Mouse (Mus musculus) ES-CJ7 (cell line): Measurements from ENCODE around the gene Dmd.
A peak's percentile ranks its signal among the peaks of the same experiment; 100 is the strongest.

ENCODE experiments used
- DNase-seq: peaks from one replicate; pipeline ENCODE4 v3.0.0; 2011; ENCODE audit warnings: low read depth, low spot score

Gene Dmd

DNA sequence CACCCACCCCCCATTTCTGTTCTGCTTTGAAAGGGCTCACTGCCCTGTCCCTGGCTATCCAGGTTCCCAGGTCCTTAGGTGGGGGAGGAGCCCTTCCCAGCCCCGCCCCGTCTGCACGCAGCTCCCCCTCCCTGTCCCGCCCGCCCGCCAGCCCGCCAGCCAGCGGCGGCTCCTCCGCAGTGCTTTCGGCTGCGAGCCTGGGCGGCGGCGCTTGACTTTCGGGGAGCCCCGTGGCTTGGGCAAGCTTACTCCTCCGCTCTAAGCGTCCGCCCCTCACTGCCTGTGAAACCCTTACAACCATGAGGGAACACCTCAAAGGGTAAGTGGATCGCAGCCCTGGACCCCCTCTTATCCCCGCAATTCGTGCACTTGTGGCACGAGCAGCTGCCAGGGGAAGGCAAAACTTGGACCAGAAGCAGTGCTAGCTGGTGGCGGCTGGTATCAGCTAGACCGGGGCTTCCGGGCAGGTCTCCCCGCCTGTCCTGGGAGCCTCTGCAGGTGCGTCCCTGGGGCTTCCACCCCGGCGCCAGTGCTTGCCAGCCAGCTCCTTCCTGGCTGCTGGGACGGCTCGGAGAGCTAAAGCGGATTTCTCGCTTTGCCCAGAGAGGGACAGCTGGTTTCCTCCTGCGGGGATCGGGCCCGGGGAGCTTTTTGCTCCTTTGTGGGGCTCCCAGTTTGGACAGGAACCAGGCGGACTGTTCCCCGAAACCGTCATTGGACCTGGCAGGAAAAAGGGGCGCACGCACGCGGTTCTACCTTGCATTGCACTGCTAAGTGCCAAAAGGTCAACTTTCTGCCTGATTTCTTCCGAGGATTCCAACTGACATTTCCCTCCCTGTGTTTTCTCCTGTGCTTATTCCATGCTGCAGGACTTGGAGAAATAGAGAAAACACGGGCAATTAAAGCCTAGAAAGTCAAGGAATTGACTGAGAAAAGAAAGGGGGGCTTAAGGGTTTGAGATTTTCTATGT, 2099.8 kb downstream of the Dmd start:
- peak; percentile 54 for DNase-seq

DNA sequence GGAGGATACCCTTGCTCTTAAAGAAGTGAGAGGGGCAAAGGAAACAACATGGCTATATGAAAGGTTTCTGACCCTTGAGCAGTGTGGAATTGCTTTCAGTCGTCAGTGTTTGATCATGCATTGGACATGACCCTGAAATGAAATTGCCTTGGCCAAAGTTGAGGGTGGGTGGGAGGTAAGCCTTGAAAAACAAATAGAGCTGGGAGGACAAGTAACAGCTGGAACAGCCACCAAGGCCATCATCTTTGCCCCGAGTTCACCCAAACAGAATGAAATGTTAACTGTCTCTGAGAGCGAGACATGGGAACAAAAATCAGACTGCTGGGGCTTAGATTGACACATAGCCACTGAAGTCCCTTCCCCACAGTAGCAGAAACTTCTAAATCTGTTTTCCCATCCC, 2100.9 kb downstream of the Dmd start:
- no peak for DNase-seq

- no peak for DNase-seq
Observed at GRCm38 (mm10) chrX:85073602-85074001, 2124.9 kb downstream of the Dmd start.

DNA sequence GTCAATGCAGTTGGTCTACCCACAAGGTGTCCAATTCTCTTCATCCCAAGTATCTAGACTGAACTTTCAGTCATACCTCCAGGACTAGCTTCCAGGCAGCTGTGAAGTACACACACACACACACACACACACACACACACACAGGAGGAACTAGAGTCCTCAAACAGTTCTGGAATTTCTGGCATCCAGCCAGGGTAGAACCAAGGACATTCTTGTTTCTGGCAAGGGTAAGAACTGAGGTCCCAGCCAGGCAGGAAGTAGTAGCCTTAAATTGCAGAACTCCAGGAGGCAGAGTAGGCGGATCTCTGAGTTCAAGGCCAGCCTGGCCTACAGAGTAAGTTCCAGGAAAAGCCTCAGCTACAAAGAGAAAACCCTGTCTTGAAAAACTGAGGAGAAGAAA, 2128.2 kb downstream of the Dmd start:
- peak; percentile 96 for DNase-seq

GRCm38 (mm10) chrX:85077605-85078004, 2128.9 kb downstream of the Dmd start:
- peak; percentile 90 for DNase-seq

GRCm38 (mm10) chrX:85079174-85079573, 2130.5 kb downstream of the Dmd start:
- DNase-seq, result peak; percentile 32

DNA sequence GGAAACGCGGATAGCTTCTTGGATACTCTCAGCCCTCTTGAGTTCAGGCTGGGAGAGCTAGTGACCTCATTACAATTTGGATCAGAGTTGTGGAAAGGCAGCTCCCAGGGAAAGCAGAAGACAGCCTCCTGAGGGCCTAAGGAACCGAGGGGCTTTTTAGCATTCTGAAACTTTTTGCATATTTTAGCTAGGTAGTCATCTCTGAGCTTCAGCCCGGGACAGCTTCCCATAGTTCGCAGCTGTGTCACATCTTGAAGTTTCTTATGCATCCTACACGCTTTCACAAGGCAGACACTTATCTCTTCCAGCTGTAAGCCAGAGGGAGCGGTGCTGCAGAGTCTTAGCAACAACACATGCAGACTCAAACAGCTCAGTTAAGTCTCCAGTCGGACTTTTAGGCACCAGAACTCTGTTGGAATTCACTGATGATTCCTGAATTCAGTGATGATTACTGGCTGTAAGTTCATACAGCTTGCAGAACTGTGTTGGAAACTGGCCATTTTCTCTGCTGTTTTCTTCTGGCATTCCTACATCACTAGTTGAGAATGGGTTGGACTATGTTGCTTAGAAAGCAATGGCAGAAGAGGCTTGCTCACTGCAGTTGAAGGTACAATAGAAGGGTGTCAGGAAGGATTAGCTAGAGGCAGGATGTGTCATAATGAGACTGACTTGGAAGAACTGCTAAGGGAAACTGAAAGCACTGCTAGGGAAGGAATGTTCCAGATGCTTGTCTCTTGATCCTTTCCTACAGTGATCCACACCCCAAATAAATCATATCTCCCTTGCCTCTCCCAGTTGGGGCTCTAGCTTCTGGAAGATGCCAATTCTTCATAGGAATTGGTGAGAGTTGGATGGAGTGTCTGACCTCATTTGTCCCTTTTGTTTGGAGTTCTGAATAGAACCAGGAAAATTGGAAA, 2135.8 kb downstream of the Dmd start:
- no peak for DNase-seq

DNA sequence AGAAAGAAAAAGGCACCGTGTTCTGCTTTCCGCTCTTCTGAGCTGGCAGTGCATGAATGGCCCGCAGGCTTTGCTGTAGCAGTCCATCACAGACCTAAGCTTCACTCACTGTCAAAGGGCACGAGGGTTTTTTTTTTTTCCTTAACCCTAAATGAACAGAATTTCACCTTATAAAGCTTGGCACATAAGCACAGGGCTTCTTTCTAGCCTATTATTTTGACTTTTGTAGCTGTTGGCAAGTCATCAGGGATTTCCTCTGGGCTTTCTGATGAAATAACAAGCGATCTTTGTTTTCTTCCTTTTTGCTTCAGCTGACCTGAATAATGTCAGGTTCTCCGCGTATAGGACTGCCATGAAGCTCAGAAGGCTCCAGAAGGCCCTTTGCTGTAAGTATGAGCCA, 2140.8 kb downstream of the Dmd start:
- no peak for DNase-seq

DNA sequence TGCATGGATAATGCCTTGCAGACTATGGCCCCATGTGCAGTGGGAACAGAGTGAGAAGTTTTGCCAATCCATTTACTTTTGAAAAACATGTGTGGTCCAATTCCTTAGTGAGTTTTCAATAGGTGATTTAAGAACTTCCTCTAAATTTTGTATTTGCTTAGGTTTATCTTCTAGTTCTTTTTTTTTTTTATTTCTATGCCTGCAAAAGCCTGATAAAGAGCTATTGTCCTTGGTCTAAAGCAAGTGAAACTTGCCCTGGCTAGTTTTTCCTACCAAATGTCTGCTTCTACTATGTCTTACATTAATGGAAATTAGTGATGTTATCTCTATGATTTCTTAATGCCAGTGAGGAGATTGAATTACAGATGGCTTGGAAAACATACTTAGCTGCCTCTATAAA, 2144.7 kb downstream of the Dmd start:
- no peak for DNase-seq

DNA sequence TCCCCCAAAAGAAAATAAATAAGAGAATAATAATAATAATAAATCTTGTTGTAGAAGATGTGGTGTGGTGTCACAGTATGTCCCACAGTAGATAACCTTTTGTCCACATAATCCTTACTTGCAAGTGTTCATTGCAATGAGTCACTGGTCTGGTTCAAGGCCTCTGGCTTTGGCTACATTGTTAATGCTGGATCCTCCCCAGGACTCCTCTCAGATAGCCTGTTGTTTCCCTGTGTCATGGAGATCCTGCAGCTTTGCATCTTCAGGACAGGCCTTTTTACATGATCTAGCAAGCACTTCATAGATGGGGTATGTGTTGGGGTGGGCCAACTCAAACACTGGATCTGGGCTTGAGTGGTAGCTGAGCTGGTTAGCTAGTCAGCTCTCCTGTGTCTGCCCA, 2150.0 kb downstream of the Dmd start:
- DNase-seq, result no peak

- DNase-seq, result no peak
Observed at GRCm38 (mm10) chrX:85112418-85112817, 2163.7 kb downstream of the Dmd start.

DNA sequence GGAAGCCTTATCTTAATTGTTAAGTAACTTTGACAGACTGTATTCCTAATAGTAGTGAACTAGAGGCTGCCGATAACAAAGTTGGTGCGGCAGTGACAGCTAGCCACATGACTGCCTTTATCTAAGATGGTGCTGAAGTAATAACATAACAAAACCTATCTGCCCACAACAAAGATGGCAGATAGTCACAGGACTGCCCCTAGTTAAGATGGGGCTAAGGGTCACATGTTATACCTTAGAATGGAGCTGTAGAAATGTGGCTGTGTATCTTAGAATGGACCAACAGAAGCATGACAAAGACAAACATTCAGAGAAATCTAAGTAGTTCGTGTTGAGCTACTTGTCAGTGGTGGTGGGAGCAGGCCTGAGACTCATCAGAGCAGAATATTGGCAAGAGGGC, 2184.0 kb downstream of the Dmd start:
- DNase-seq, result peak; percentile 29

- DNase-seq, result peak; percentile 16
Observed at GRCm38 (mm10) chrX:85137293-85137692, 2188.6 kb downstream of the Dmd start.

GRCm38 (mm10) chrX:85171264-85171663, 2222.6 kb downstream of the Dmd start:
- DNase-seq, result peak; percentile 4

GRCm38 (mm10) chrX:85187565-85187964, 2238.9 kb downstream of the Dmd start:
- no peak for DNase-seq

- DNase-seq, result no peak
Observed at GRCm38 (mm10) chrX:85193856-85194255, 2245.2 kb downstream of the Dmd start.

DNA sequence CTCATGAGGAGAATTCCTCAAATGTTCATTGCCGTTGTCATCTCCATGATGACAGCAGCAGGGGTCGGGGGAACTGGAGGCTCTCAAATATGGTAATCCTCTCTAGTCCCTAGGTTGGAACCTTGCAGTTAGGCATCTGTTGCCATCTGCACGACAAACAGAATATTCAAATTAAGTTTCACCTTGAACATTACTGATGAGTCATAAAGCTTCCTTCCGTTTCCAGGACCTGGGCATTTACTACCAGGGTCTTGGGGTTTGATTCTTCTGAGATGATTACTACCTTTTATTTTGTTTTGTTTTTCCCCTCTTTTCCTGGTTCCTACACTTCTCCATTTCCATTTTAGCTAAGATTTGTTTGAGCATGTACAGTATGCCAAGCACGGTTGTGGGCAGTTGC, 2249.0 kb downstream of the Dmd start:
- DNase-seq, result no peak

DNA sequence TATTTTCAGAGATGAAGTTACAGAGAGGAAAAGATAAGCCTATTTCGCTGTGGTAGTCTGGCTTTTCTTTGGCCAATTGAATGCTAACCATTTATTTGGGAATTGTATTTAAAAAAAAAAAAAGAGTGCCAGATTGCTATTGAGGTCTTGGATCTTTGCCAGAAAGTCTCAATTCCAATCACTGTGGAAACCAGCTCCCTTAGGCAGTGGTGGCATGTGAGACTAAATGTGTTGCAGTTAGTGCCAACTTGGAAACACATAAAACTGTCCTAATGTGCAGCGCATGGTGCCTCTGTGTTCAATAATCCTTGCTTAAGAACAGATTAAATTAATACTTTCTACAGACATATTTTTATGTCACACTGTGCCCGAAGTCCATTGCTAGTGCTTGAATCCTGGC, 2250.7 kb downstream of the Dmd start:
- no peak for DNase-seq

DNA sequence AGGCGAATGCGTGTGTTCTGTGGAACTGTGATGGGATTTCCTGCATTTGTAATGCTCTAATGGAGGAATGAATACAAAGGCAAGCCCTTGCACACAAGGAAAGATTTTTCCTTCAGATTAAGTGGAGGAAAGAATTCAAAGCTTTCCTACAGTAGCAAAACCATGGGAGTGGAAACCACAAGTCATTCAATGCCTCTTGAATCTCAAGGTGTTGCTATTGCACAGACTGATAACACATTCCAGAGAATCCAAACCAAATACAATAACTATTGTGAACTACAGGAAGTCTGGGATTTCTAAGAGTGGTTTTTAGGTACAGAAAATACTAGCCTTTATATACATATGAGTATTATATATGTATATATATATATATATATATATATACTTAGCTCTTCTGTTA, 2258.3 kb downstream of the Dmd start:
- DNase-seq, result no peak

- no peak for DNase-seq
Observed at GRCm38 (mm10) chrX:85226883-85227282, 2278.2 kb downstream of the Dmd start.

DNA sequence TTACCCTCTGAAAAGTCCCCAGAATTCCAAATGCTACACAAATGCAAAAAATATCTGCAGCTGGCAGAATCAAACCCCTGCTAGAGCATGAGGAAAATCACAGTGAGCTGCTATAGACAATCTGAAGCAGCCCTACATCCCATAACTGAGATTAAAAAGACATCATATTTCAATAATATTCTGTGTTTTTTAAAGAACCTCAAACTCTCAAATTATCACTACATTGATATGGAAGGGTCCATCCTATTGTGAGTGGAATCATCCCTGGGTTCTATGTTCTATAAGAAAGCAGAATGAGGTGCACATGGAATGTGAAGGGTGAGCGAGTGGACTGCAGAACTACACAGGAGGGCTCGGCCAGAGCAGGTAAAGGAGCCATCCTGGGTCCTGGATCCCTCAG, 2300.7 kb downstream of the Dmd start, which contains the start of gene Fthl17a:
Gene Fthl17a (plus strand): TSS at position 301 of the 400 bp plus-strand sequence.
- no peak for DNase-seq
